Mouse (Mus musculus) testis, adult 2 months (tissue): ENCODE data around the gene Prrc2c. TPM values are rescaled to one million over a fixed set of nuclear protein-coding genes. Genes with fewer than 3 reads are reported as not detected.
"Not testable (repeated sequence)": the region's sequence is repeated elsewhere in the genome, so short reads cannot be mapped to it uniquely, and the experiment has no call there.

Experiments
- H3K27ac ChIP-seq: fragments of 200-500 bp; 2 replicates; pipeline ENCODE4 v1.5.1; 2012; ENCODE audit warnings: low read depth, low read length; ENCODE audit not compliant: control insufficient read depth, insufficient read depth
- H3K27me3 ChIP-seq: fragments of 200-500 bp; 2 replicates; pipeline ENCODE4 v1.6.1; 2012; ENCODE audit warnings: mild to moderate bottlenecking, low read length, moderate library complexity; ENCODE audit not compliant: control insufficient read depth, insufficient read depth
- H3K36me3 ChIP-seq: fragments of 200-500 bp; 2 replicates; pipeline ENCODE4 v1.6.1; 2012; ENCODE audit warnings: mild to moderate bottlenecking, low read length; ENCODE audit not compliant: control insufficient read depth, insufficient read depth
- H3K4me1 ChIP-seq: fragments of 200-500 bp; 2 replicates; pipeline ENCODE4 v1.6.1; 2012; ENCODE audit warnings: low read length; ENCODE audit not compliant: control insufficient read depth, insufficient read depth
- H3K4me3 ChIP-seq: fragments of 200-500 bp; 2 replicates; pipeline ENCODE4 v1.5.1; 2012; ENCODE audit warnings: low read depth, mild to moderate bottlenecking, low read length, moderate library complexity, mixed read lengths; ENCODE audit not compliant: control insufficient read depth
- CTCF ChIP-seq: fragments of 200-500 bp; IDR thresholded peaks from 2 replicates; pipeline ENCODE4 v1.5.1; 2012; ENCODE audit warnings: low read depth, mild to moderate bottlenecking, inconsistent platforms, low read length, moderate library complexity; ENCODE audit not compliant: control insufficient read depth, insufficient read depth, insufficient replicate concordance
- POLR2A ChIP-seq: fragments of 200-500 bp; IDR thresholded peaks from 2 replicates; pipeline ENCODE4 v1.6.1; 2012; ENCODE audit warnings: low read depth, mild to moderate bottlenecking, inconsistent platforms, low read length, moderate library complexity; ENCODE audit not compliant: control insufficient read depth
- polyA plus RNA-seq: library from polyadenylated mRNA; depleted of rRNA; stranded (reverse); fragments of >200 nt; gene quantifications from 2 replicates; pipeline ENCODE4 v1.2.3, GENCODE M21; 2012

The Prrc2c gene
- polyA plus RNA-seq, 1 experiment = 21.8 TPM

DNA sequence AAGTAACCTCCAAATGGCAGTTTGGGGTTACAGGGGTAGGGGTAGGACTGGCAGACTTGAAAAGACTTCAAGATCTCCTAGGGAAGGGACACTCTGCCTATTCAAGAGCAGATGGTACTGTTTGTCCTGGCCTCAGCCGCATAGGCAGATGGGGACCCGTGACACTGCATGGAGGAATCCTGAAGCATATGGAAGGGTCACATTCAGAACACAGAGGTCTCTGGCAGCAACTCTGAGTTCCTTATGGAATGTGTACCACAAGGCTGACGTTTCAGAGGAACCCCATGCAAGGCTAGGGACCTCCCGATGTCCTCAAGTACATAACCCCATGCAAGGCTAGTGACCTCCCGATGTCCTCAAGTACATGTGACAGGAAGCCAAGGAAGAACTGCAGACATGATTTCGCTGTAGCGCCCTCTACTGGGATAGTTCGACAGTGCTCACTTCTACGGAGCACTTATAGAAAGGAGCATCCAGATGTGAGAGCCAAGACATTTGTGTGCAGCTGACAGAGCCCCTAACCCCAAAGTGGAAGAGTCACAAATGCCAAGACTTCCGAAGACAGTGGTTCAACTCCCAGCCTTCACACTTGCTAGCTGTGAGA lies 94.2 kb downstream of the Prrc2c start:
- Histone ChIP-seq H3K4me1 (no peaks in the 10 kb centered on the region; the same call in none of the 2 replicates), H3K36me3 (no peaks in the 10 kb centered on the region), H3K27ac (no peak overlapping the region), H3K4me3 (no peak overlapping the region), H3K27me3 (no peaks in the 10 kb centered on the region)
- TF ChIP-seq CTCF (peak; percentile 26; the same call in 1 of the 2 replicates), POLR2A (no peak)

DNA sequence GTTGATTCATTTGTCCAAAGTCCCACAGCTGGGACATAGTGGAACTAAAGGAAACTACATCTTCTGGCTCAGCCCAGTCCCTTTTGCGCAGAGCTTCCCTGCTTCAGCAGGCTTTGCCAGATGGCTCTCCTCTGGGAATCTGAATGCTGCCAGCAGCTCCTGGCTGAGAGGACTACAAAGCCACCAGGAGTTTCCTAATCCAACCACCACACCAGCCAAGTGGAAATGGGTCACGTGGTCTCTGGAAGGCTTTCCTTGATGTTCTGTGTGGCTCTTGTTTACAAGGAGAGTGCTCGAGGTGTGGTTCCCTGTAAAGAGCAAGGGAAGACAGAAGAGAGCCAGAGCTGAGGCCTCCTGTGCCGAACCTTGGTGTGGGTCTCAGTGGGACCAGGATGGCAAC lies 96.6 kb downstream of the Prrc2c start:
- Histone ChIP-seq H3K36me3 (no peaks in the 10 kb centered on the region), H3K27ac (no peak overlapping the region), H3K4me1 (no peaks in the 10 kb centered on the region; the same call in none of the 2 replicates), H3K4me3 (no peak overlapping the region), H3K27me3 (no peaks in the 10 kb centered on the region)
- no peak for TF ChIP-seq POLR2A
- TF ChIP-seq CTCF = no peak

DNA sequence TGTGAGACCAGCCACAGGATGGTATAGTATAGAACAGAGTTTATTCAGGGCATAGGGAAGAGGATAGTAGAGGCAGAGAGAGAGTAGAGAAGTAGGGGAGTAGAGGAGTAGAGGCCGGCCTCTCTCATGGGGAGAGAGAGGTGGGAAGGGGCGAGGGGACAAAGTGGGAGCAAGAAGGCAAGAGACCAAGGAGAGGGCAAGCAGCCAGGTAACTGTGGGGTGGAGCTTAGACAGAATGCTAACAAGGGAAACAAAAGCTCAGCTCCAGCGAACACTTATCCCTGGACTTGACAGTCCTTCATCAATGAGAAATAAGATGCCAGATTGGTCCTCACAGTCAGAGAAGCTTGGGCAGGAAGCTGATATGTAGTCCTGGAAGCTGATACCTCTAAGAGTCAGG lies 97.8 kb downstream of the Prrc2c start:
- TF ChIP-seq CTCF (no peak), POLR2A (no peak)
- Histone ChIP-seq H3K4me1 (no peaks in the 10 kb centered on the region; the same call in none of the 2 replicates), H3K4me3 (no peak overlapping the region), H3K36me3 (no peaks in the 10 kb centered on the region), H3K27ac (no peak overlapping the region), H3K27me3 (no peaks in the 10 kb centered on the region)

DNA sequence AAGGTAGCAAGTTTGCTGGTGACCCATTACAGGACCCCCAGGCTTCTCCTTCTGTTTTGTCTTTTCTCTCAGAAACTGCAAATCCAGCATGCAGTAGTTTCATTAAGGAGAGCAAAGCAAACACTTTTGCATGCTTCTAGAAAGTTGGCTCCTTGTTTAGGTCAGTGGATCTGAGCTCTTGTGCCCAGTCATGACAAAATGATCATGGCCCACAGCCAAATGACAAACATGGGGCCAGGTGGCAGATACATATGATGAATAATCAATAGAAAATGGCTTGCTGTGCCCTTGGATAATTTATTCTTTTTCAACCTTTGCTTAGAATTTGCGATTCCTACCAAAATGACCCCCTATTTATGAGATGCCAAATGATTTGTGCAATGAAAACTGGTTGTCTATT lies 100.5 kb downstream of the Prrc2c start:
- H3K4me1 ChIP-seq = no peaks in the 10 kb centered on the region
- H3K27me3 ChIP-seq = no peaks in the 10 kb centered on the region
- TF ChIP-seq POLR2A (no peak), CTCF (no peak)
- H3K27ac ChIP-seq = no peak overlapping the region
- no peaks in the 10 kb centered on the region for H3K36me3 ChIP-seq
- H3K4me3 ChIP-seq = no peak overlapping the region

DNA sequence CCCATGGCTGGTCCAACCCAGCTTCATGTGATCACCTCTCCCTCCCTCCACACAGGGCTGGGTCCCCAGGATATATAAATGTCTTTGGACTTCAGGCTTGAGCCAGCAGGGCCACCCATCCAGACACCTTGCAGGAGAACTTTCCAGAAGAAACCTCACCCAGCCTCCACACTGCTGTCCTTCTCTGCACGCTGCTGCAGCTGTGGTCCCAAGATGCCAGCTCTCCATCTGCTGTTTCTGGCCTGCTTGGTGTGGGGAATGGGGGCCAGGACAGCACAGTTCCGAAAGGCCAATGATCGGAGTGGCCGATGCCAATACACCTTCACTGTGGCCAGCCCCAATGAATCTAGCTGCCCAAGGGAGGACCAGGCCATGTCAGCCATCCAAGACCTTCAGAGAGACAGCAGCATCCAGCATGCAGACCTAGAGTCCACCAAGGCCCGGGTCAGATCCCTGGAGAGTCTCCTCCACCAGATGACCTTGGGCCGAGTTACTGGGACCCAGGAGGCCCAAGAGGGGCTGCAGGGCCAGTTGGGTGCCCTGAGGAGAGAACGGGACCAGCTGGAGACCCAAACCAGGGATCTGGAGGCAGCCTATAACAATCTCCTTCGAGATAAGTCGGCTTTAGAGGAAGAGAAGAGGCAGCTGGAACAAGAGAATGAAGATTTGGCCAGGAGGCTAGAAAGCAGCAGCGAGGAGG lies 101.2 kb downstream of the Prrc2c start, which contains the start of gene Myoc:
TSS of gene Myoc (plus strand) at position 105 of the 700 bp plus-strand sequence.
- H3K36me3 ChIP-seq = no peaks in the 10 kb centered on the region
- no peaks in the 10 kb centered on the region for H3K27me3 ChIP-seq
- H3K4me1 ChIP-seq = no peaks in the 10 kb centered on the region
- no peak for TF ChIP-seq POLR2A
- TF ChIP-seq CTCF = no peak
- no peak within 1 kb of the TSS for H3K4me3 ChIP-seq
- no peak within 1 kb of the TSS for H3K27ac ChIP-seq

DNA sequence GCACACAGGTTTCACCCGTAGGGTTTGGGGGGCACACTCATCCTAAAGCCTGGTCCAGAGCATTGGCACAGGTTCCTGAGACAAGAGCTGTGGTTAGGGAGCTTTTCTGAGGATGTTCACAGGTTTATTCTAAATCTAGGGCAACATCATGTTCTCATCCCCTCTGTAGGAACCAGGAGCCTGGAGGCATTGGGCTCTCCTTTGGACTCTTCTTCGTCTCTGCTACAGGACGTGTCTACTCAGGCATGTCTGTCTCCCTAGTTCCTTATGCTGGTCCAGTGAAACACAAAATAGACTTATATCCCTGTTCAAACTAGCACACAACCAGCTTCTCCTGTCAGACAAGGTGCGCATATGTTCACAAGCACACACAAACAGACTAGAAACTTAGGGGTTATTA lies 101.8 kb downstream of the Prrc2c start:
- no peak overlapping the region for H3K4me3 ChIP-seq
- no peak overlapping the region for H3K27ac ChIP-seq
- no peaks in the 10 kb centered on the region for H3K4me1 ChIP-seq
- TF ChIP-seq CTCF (no peak), POLR2A (no peak)
- no peaks in the 10 kb centered on the region for H3K36me3 ChIP-seq
- no peaks in the 10 kb centered on the region for H3K27me3 ChIP-seq

DNA sequence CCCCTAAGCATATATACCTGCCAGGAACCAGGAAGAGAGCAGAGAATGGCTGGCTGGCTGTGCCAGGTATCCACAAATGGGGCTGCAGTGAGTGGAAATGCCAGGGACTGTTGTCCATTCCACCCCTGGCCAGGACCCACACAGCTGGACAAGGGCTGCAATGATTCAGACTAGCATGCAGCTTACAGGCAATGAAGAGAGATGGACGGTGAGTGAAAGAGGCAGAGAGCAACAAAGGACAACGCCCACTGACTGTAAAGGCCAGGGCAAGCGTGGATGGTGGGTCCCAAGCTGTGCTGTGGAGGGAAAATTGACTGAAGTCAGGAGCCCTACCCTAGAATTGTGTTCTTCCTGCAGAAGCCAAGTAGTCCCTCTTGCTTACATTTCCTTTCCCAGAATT lies 103.8 kb downstream of the Prrc2c start:
- TF ChIP-seq POLR2A (no peak), CTCF (no peak)

DNA sequence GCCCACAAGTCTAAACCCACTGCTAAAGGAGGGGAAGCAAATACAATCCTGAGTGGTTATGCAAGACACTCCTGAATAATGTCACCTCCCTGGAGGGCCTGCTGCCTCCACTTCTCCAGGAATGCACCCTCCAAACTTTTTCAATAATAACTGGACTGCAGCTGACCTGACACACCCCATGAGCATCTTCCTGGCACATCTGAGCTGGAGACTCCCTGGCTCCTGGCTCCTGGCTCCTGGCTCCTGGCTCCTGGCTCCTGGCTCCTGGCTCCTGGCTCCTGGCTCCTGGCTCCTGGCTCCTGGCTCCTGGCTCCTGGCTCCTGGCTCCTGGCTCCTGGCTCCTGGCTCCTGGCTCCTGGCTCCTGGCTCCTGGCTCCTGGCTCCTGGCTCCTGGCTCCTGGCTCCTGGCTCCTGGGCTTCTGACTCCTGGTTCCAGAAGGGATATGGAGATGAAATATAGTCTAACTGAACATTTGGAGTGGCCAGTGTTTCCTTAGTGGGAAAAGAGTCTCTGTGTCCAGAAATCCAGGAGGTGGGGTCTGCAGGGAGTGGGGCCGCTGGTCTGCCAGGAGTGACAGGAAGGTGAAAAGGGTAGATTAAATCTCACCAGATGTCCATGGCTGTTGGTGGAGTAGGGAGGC lies 104.9 kb downstream of the Prrc2c start:
- H3K27ac ChIP-seq, H3K27me3 ChIP-seq, H3K4me1 ChIP-seq, H3K36me3 ChIP-seq, H3K4me3 ChIP-seq: not testable (repeated sequence)

More for the DNA sequence above, 103.8 kb downstream of the Prrc2c start:
- H3K27ac ChIP-seq = no peak overlapping the region
- no peaks in the 10 kb centered on the region for H3K4me1 ChIP-seq
- H3K4me3 ChIP-seq = no peak overlapping the region
- no peaks in the 10 kb centered on the region for H3K36me3 ChIP-seq
- H3K27me3 ChIP-seq = no peaks in the 10 kb centered on the region

DNA sequence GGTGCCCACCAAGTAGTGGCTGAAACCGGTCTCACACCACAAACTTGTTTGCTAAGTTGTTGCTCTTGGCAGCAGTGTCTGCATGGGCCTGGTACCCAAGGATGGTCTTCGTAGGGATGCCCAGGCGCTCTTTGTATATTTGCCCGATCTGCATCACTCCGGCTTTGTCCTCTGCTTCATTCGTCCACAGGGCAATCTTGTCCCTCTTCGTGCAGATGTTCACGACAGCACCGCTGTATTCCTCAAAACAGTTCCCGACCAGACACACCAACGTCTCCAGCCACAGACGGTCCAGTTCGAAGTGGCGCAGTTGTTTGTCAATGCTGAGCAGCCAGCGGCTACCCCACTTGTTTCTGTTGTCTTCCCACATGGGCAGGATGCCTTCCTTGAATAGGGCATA lies 112.0 kb downstream of the Prrc2c start:
- not testable (repeated sequence) for H3K27ac ChIP-seq, H3K27me3 ChIP-seq, H3K4me3 ChIP-seq, H3K4me1 ChIP-seq, H3K36me3 ChIP-seq

DNA sequence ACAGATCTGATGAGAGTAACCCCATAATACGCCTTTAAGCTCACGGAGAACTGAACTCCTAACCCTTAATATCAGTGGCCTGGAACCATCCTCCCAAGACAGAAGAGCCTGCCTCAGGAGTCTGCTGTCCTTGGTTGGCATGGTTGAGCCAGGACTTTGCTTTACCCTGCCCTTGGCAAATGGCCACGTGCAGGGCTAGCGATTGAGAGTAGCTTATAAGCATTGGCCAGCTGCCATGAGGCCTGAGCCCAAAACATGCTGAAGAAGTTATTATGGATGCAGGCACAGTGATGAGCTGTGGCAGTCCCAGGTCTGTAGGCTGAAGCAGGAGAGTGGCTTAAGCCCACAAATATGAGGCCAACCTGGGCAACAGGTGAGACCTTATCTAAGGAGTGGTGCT lies 112.5 kb downstream of the Prrc2c start:
- not testable (repeated sequence) for H3K27ac ChIP-seq, H3K27me3 ChIP-seq, H3K36me3 ChIP-seq, H3K4me1 ChIP-seq, H3K4me3 ChIP-seq
